Mouse (Mus musculus) left cerebral cortex, adult 2 months (tissue): ENCODE results near the gene Ptpre. TPM values are rescaled to one million over a fixed set of nuclear protein-coding genes. Genes with fewer than 3 reads are reported as not detected.

ENCODE experiments used
- DNase-seq, 2 experiments: peaks; one replicate each; pipeline ENCODE4 v3.0.0; 2021 to 2022; ENCODE audit warnings: low spot score in 2 of 2, mixed read lengths in 1 of 2; ENCODE audit errors: extremely low spot score in 1 of 2
- H3K27ac ChIP-seq: fragments of 200-600 bp; 2 replicates; pipeline ENCODE4 v1.8.1; 2022
- H3K4me3 ChIP-seq: fragments of 200-600 bp; 2 replicates; pipeline ENCODE4 v1.8.1; 2022
- CTCF ChIP-seq: fragments of 200-600 bp; IDR thresholded peaks from 2 replicates; pipeline ENCODE4 v1.8.1; 2022; ENCODE audit warnings: antibody characterized with exemption, mild to moderate bottlenecking, moderate library complexity
- intact Hi-C: fragments of 180-260 bp; cut with DNase I; formaldehyde crosslinking; loops from one replicate; pipeline ENCODE4 v1.15.1; 2025
- total RNA-seq, 2 experiments: library from RNA; stranded (reverse); gene quantifications; 2 replicates each; pipeline ENCODE4 v1.2.3; 2021

Ptpre gene
- total RNA-seq, 2 experiments from 2014 or later = 23.5 to 28.0 TPM

DNA sequence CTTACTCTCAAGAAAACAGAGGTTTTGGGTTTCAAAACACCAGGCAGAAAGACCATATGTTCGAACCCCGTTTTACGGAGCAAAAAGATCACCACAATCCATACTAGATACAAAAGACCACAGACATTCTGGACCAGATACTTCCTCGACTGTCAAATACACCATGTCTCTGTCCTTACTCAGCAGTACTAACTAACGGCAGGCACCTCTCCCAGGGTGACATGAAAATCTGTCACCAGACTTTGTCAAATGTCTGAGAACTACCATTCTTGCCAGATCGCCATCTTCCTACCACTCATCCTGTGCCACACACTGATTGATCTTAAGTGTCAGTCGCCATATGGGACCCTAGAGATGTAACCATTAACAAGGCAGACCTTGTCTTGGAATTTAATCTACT lies 177.9 kb downstream of the Ptpre start:
- Histone ChIP-seq H3K4me3 (no peak overlapping the region), H3K27ac (no peak overlapping the region)
- TF ChIP-seq CTCF = no peak
- DNase-seq = no peak
- intact Hi-C loops = no loop called here

DNA sequence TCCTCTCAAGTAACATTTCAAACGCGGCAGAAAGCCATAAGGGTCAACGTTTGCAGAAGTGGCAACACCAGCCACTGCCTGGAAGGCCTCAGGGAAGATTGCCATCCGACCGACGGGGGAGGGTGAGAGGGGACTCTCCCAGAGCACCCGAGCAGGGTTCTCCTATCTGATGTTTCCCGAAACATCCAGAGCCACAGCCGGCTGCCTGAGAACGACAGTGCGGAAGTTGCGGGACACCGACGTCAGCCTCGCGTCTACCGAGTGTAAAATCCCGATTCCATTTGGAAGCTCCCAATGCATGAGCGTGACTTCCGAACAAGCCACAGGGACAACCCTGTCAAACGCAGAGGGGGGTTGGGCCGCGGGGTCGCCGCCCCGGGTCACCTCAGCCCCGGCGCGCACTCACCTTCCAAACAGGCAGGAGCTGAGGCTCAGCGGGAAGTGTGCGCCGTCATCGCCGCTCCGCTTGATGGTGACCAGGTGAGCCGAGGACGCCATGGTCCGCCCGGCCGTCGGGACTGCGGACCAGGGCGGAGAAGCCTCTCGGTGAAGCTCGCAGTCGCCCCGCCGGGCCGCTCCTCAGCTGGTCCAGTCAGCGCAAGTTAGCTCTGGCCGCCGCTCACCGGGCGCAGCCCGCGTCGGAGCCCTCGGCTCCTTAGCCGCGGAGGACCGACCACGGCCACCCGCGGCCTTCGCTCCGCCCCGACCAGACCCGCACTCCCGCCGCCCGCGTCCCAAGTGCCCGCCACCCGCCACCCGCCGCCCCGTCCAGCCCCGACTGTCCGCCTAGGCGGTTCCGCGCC lies 178.6 kb downstream of the Ptpre start, which contains the start of gene Mki67:
TSS of gene Mki67 (minus strand) at position 720 of the 803 bp plus-strand sequence.
- DNase-seq = no peak
- Histone ChIP-seq H3K27ac (peak within 1 kb of the TSS; percentile 17; the same call in 1 of the 2 replicates), H3K4me3 (peak within 1 kb of the TSS; percentile 56)
- intact Hi-C loops = no loop called here
- TF ChIP-seq CTCF = no peak

- intact Hi-C loops = no loop called here
- TF ChIP-seq CTCF = no peak
- peak; percentile 67 to 78 for DNase-seq
These were observed 179.2 kb downstream of the Ptpre start for GRCm38 (mm10) chr7:135716445-135716877.

DNA sequence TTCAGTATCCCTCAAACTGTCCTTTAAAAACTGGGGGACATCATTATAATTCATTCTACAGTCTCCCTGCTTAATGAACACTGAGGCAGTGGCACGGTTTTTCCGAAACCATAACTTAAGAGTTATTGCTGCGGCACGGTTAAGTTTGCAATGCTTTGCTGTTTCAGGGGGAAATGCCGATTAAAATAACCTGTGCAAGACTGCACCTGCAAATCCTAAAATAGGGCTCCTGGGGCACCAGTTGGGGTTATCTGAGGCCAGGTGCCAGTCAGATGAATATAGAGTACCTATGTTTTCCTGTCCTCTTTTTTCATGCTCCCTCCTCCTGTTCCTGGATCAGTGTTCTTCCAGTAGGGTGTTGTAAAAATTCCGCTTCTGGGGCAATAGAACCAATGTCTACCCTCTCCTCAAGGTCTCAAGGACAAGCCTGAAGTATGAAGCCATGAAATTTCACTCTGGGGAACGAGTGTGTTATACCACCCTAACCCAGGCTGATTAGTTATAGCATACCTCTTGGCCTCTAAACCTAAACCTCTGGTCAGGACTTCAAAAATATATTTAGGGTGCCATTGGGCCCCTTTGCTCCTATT lies 179.8 kb downstream of the Ptpre start:
- TF ChIP-seq CTCF = no peak
- DNase-seq = no peak
- peak overlapping the region; percentile 17; the same call in 1 of the 2 replicates for H3K27ac ChIP-seq
- H3K4me3 ChIP-seq = peak overlapping the region; percentile 56
- intact Hi-C loops = no loop called here

More at GRCm38 (mm10) chr7:135716445-135716877, 179.2 kb downstream of the Ptpre start:
- Histone ChIP-seq H3K27ac (peak overlapping the region; percentile 17; the same call in 1 of the 2 replicates), H3K4me3 (peak overlapping the region; percentile 56)

DNA sequence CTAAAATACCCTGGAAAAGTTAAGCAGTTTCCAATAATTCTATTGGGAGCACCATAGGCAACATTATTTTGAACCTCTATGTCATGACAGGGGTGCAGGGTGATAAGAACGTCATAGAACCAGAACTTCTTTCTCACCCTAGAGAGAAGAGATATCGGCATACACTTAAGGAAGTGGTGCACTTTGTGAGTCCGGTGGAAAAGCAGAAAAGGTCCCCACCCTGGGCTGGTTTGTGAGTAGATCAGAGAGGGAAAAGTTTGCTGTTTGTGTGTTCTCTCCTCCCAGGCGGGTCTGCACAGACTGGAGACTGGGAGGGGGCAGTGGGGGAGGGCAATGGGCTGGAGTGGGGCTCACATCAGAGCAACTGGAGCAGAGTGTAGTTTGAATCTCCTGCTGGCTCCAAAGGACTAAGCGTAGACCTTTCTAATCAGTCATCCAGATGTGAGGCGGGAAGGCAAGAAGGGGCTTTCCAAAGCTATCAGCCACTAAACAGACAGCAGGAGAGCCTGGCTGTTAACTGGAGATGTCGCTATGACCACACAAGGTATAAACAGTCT lies 184.2 kb downstream of the Ptpre start:
- Histone ChIP-seq H3K4me3 (no peak overlapping the region), H3K27ac (no peak overlapping the region)
- DNase-seq = no peak
- intact Hi-C loops = no loop called here
- no peak for TF ChIP-seq CTCF

GRCm38 (mm10) chr7:135722011-135722838 lies 184.9 kb downstream of the Ptpre start:
- no peak overlapping the region for H3K4me3 ChIP-seq
- DNase-seq = no peak
- TF ChIP-seq CTCF = no peak
- no peak overlapping the region for H3K27ac ChIP-seq
- intact Hi-C loops = no loop called here

DNA sequence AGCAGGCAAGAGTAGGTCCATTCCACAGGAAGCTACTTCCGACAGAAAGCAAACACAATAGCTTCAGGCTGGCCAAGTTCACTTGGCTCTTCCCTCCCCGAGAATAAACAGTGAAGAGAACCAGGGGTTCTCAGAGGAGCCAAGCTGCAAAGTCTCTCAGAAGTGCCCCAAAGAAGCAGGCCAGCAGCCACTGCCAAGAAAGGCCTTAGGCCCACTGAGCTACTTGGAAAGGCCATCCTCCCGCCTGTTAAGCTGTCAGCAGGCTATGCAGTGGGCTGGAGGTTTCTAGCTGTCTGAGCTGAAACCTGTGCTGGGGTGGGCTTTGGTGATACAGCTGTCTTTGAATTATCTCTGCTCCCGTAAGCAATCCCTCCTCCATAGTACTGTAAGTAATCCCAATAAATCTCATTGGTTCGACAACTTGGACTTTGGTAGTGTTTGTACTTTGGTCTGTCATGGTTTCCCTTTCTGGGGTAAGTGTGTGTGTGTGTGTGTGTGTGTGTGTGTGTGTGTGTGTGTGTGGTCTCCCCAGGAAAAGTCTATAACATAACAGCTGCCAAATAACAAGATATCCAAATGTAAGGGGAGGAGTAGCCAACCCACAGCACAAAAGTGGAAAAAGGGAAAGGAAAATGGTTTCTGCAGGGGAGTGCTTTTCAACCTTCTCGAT lies 186.5 kb downstream of the Ptpre start:
- Histone ChIP-seq H3K27ac (no peak overlapping the region), H3K4me3 (no peak overlapping the region)
- intact Hi-C loops = no loop called here
- no peak for DNase-seq
- TF ChIP-seq CTCF = no peak

DNA sequence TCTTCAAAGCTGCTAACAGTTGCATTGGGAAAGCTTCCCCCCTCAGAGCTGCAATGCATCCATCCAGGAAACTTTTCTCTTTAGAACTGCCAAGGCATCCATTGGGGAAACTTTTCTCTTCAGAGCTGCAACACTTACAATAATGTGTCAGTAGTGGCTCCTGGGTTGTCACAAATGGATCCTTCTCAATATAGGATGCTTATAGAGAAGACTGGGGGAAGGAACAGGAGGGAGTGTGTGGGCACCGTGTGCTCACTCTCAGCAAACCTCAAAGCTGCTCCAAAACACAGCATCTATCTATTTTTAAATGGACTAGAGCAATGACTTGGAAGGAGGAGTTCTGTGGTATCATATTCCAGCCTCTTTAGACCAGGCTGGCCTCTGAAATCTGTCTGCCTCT lies 189.4 kb downstream of the Ptpre start:
- no peak overlapping the region for H3K27ac ChIP-seq
- DNase-seq = no peak
- TF ChIP-seq CTCF = no peak
- H3K4me3 ChIP-seq = no peak overlapping the region
- intact Hi-C loops = no loop called here

GRCm38 (mm10) chr7:135728038-135728437 lies 190.8 kb downstream of the Ptpre start:
- TF ChIP-seq CTCF = no peak
- Histone ChIP-seq H3K27ac (no peak overlapping the region), H3K4me3 (no peak overlapping the region)
- intact Hi-C loops = no loop called here
- DNase-seq = no peak

DNA sequence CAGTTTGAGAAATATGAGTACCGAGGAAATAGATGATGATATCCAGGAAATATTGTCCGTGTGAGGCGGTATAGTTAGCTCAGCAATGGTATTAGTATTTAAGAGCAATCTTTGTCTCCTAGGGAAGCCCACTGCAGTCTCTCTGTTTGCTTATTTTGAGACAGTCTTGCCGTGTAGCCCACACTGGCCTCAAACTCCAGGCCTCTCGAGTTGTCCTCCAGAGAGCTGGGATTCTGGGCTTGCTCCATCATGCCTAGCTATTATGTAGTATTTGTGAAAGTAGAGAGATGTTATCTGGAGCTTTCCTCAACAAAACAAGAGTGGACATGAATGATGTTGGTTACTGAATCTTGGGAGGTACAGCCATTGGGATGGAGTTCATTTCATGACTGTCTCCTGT lies 197.1 kb downstream of the Ptpre start:
- no peak for TF ChIP-seq CTCF
- DNase-seq = no peak
- intact Hi-C loops = loop anchor here (10.0 kb wide), 1 partner anchor 330 kb away; no protein-coding TSS in a partner anchor
- Histone ChIP-seq H3K27ac (no peak overlapping the region), H3K4me3 (no peak overlapping the region)
